Mouse (Mus musculus) brain, embryonic 14.5 days (tissue): ENCODE measurements around the gene Sirt4.

Experiments used
- CTCF ChIP-seq: fragments of 200-500 bp; IDR thresholded peaks from 2 replicates; pipeline ENCODE4 v1.5.1; 2012; ENCODE audit warnings: inconsistent platforms, mild to moderate bottlenecking, moderate library complexity, borderline replicate concordance; ENCODE audit not compliant: insufficient read depth, insufficient read length; ENCODE audit errors: extremely low read depth
- POLR2A ChIP-seq: fragments of 200-500 bp; IDR thresholded peaks from 2 replicates; pipeline ENCODE4 v1.6.1; 2012; ENCODE audit warnings: mild to moderate bottlenecking, inconsistent platforms, borderline replicate concordance; ENCODE audit not compliant: poor library complexity, insufficient read depth, insufficient read length, severe bottlenecking; ENCODE audit errors: extremely low read depth

DNA sequence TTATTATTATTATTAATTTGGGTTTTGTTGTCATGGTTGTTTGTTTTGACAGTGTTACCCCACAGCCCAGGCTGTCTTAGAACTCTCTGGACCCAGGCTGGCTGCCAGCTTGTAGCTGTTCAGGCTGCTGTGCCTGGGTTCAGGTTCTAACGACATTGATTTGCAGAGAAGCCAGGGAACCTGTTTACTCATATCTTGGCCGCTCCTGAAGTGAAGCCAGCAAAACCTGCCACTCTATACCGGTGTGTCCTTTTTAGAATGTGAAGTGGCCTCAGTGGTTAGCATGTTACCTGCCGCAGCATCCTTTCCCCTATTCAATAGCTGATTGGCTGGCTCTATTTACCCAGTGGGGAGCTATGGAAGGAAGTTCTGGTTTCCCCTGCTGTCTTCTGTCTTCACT lies 2.2 kb upstream of the Sirt4 start:
- TF ChIP-seq CTCF (no peak), POLR2A (no peak)
